Mouse (Mus musculus) heart, postnatal 0 days (tissue): ENCODE results near the gene Dclk1. TPM values are rescaled to one million over a fixed set of nuclear protein-coding genes. Genes with fewer than 3 reads are reported as not detected.

Experiments used
- ATAC-seq: fragments of 200-750 bp; cut with Nextera tagmentation; 2 replicates; pipeline ENCODE4 v1.8.0; 2017; ENCODE audit warnings: low read depth, moderate number of reproducible peaks, moderate library complexity; ENCODE audit not compliant: insufficient read depth
- DNase-seq: peaks from one replicate; pipeline ENCODE4 v3.0.0-alpha.2; 2016; ENCODE audit warnings: low spot score
- H3K27ac ChIP-seq: fragments of 300-500 bp; sonication (generic); 2 replicates; pipeline ENCODE4 v1.5.1; 2014; ENCODE audit warnings: low read depth, mild to moderate bottlenecking
- H3K27me3 ChIP-seq: fragments of 300-500 bp; sonication (generic); 2 replicates; pipeline ENCODE4 v1.6.1; 2014; ENCODE audit warnings: low read length, mixed read lengths; ENCODE audit not compliant: control insufficient read depth, insufficient read depth
- H3K36me3 ChIP-seq: fragments of 300-500 bp; sonication (generic); replicated peaks from 2 replicates; pipeline ENCODE4 v1.6.1; 2014; ENCODE audit warnings: low read length, mixed read lengths; ENCODE audit not compliant: control insufficient read depth, insufficient read depth
- H3K4me1 ChIP-seq: fragments of 300-500 bp; sonication (generic); 2 replicates; pipeline ENCODE4 v1.6.1; 2014; ENCODE audit warnings: antibody characterized with exemption; ENCODE audit not compliant: control insufficient read depth, insufficient read depth
- H3K4me2 ChIP-seq: fragments of 300-500 bp; sonication (generic); 2 replicates; pipeline ENCODE4 v1.6.1; 2014; ENCODE audit warnings: low read depth, mild to moderate bottlenecking, low read length, moderate library complexity
- H3K4me3 ChIP-seq: fragments of 300-500 bp; sonication (generic); 2 replicates; pipeline ENCODE4 v1.5.1; 2014; ENCODE audit warnings: low read depth, low read length
- H3K9ac ChIP-seq: fragments of 300-500 bp; sonication (generic); replicated peaks from 2 replicates; pipeline ENCODE4 v1.6.1; 2014; ENCODE audit warnings: low read depth, low read length, mixed read lengths
- H3K9me3 ChIP-seq: fragments of 300-500 bp; sonication (generic); replicated peaks from 2 replicates; pipeline ENCODE4 v1.6.1; 2016; ENCODE audit warnings: low read length; ENCODE audit not compliant: control insufficient read depth
- CTCF ChIP-seq: IDR thresholded peaks from 2 replicates; pipeline ENCODE4 v1.5.1; 2016; ENCODE audit warnings: antibody characterized with exemption, control low read depth, low read depth
- EP300 ChIP-seq: IDR thresholded peaks from 2 replicates; pipeline ENCODE4 v1.6.1; 2016; ENCODE audit warnings: antibody characterized with exemption, low read depth
- WGBS: fragments of 180-500 bp; shearing (Covaris S2); extraction: QIAGEN DNeasy Blood & Tissue Kit; methylation state at CpG from one replicate; pipeline ENCODE4 v1.1.7; 2014; 5-methylcytosine and 5-hydroxymethylcytosine counted together
- polyA plus RNA-seq: library from polyadenylated mRNA; unstranded; fragments of >200 nt; fragmentation: Nextera tagmentation; extraction: Ambion mirVana; gene quantifications from 2 replicates; pipeline ENCODE4 v1.2.1, GENCODE M21; 2015
- total RNA-seq: library from RNA; depleted of rRNA; stranded (reverse); fragments of >200 nt; gene quantifications from 2 replicates; pipeline ENCODE4 v1.2.3, GENCODE M21; 2014; ENCODE audit warnings: low replicate concordance

The Dclk1 gene
- total and polyA plus RNA-seq, 2 experiments from 2014 or later: 4.9 to 18.7 TPM

- no peak for DNase-seq
- Histone ChIP-seq H3K4me2 (no peak overlapping the region), H3K9ac (no peak overlapping the region), H3K4me3 (no peak overlapping the region), H3K27ac (no peak overlapping the region), H3K4me1 (no peaks in the 10 kb centered on the region), H3K36me3 (no peaks in the 10 kb centered on the region), H3K27me3 (no peaks in the 10 kb centered on the region), H3K9me3 (no peaks in the 10 kb centered on the region)
- 59% methylated on average over 4 of the region's 4 CpGs for WGBS
- TF ChIP-seq CTCF (no peak), EP300 (no peak)
- ATAC-seq: no peak
These were observed 308.8 kb downstream of the Dclk1 start for GRCm38 (mm10) chr3:55550962-55551361.

- no peaks in the 10 kb centered on the region for H3K27me3 ChIP-seq
- no peaks in the 10 kb centered on the region for H3K4me1 ChIP-seq
- H3K27ac ChIP-seq: no peak overlapping the region
- no peak overlapping the region for H3K9ac ChIP-seq
- 78% methylated on average over 4 of the region's 4 CpGs for WGBS
- TF ChIP-seq EP300 (no peak), CTCF (no peak)
- no peak overlapping the region for H3K4me2 ChIP-seq
- DNase-seq: no peak
- no peak overlapping the region for H3K4me3 ChIP-seq
- H3K9me3 ChIP-seq: no peaks in the 10 kb centered on the region
- H3K36me3 ChIP-seq: no peaks in the 10 kb centered on the region
- no peak for ATAC-seq
These were observed 309.7 kb downstream of the Dclk1 start for GRCm38 (mm10) chr3:55551912-55552311.

DNA sequence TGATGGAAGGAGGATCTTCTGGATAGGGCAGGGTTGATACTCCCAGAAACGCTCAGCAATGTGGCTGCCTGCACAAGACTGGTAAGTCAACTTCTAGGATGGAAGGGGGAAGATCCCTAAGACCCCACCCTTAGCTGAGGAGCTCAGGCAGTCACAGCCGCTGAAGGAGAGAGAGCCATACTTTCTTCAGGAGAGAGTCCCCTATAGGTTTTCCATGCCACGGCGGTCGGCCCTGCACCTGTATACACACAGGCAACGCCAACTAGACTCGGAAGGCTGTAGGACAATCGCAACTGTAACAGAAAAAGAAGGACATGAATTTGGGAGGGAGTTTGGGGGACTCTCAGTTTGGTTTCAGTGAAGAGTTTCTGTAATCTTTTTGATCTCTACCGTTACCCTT lies 310.9 kb downstream of the Dclk1 start:
- no peak for DNase-seq
- 88% methylated on average over 9 of the region's 9 CpGs for WGBS
- no peaks in the 10 kb centered on the region for H3K27me3 ChIP-seq
- H3K9me3 ChIP-seq: no peaks in the 10 kb centered on the region
- no peak overlapping the region for H3K4me3 ChIP-seq
- no peak overlapping the region for H3K4me2 ChIP-seq
- TF ChIP-seq CTCF (no peak), EP300 (no peak)
- H3K9ac ChIP-seq: no peak overlapping the region
- no peaks in the 10 kb centered on the region for H3K4me1 ChIP-seq
- no peaks in the 10 kb centered on the region for H3K36me3 ChIP-seq
- no peak overlapping the region for H3K27ac ChIP-seq
- no peak for ATAC-seq

- H3K4me1 ChIP-seq: no peaks in the 10 kb centered on the region
- DNase-seq: no peak
- no peaks in the 10 kb centered on the region for H3K36me3 ChIP-seq
- TF ChIP-seq EP300 (no peak), CTCF (no peak)
- H3K4me2 ChIP-seq: no peak overlapping the region
- no peak overlapping the region for H3K4me3 ChIP-seq
- H3K27ac ChIP-seq: no peak overlapping the region
- H3K27me3 ChIP-seq: no peaks in the 10 kb centered on the region
- H3K9me3 ChIP-seq: no peaks in the 10 kb centered on the region
- 93% methylated on average over 6 of the region's 6 CpGs for WGBS
- no peak overlapping the region for H3K9ac ChIP-seq
- ATAC-seq: no peak
These were observed 313.7 kb downstream of the Dclk1 start for GRCm38 (mm10) chr3:55555848-55556247.

- no peaks in the 10 kb centered on the region for H3K36me3 ChIP-seq
- H3K27ac ChIP-seq: no peak overlapping the region
- H3K27me3 ChIP-seq: no peaks in the 10 kb centered on the region
- WGBS: 41% methylated on average over 1 of the region's 1 CpGs
- no peak for DNase-seq
- H3K9ac ChIP-seq: no peak overlapping the region
- H3K4me2 ChIP-seq: no peak overlapping the region
- H3K4me3 ChIP-seq: no peak overlapping the region
- H3K4me1 ChIP-seq: no peaks in the 10 kb centered on the region
- TF ChIP-seq EP300 (no peak), CTCF (no peak)
- no peak for ATAC-seq
- H3K9me3 ChIP-seq: no peaks in the 10 kb centered on the region
These were observed 316.4 kb downstream of the Dclk1 start for GRCm38 (mm10) chr3:55558570-55558969.

DNA sequence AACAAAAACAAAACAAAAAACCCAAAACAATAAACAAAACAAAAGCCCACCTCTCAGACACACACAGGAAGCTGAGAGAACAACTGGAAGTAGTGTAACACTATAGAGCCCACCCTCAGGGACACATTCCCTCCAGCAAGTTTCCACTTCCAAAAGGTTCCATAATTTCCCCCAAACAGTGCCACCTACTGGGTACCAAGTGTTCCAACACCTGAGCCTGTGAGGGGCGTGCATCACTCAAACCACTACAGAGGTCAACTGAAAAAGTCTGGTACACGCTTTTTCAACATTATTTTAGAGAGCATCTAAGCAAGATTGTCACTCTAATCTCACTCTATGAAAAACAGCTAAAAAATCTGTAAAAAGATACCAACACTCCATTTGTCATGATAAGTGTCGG lies 325.3 kb downstream of the Dclk1 start:
- Histone ChIP-seq H3K4me3 (no peak overlapping the region), H3K4me2 (no peak overlapping the region), H3K27me3 (no peaks in the 10 kb centered on the region), H3K9me3 (no peaks in the 10 kb centered on the region), H3K4me1 (no peaks in the 10 kb centered on the region), H3K36me3 (no peaks in the 10 kb centered on the region), H3K27ac (no peak overlapping the region), H3K9ac (no peak overlapping the region)
- TF ChIP-seq EP300 (no peak), CTCF (no peak)
- no peak for DNase-seq
- no peak for ATAC-seq
- whole genome bisulfite sequencing: 82% methylated on average over 3 of the region's 3 CpGs
